Mouse (Mus musculus) granulocyte monocyte progenitor cell, adult 5-6 weeks (primary cell): ENCODE measurements around the gene Mroh8. TPM values are rescaled to one million over a fixed set of nuclear protein-coding genes. Genes with fewer than 3 reads are reported as not detected.

Experiments used
- total RNA-seq, 2 experiments: library from RNA; stranded (forward) in 1 of 2; stranded (reverse) in 1 of 2; fragments of 200-712, 200-1000 nt in 1 of 2; fragments of >200 nt in 1 of 2; fragmentation: Nextera tagmentation in 1 of 2; gene quantifications; 2 replicates each; pipeline ENCODE4 v1.2.3; 2014 to 2017

Mroh8 gene
- total RNA-seq, 2 experiments from 2014 or later, result 0.19 to 0.36 TPM

Other genes starting within 250 kb of the Mroh8 start
- gene Soga1, start 200.3 kb downstream of the Mroh8 start, total RNA-seq (2014; fragmentation: Nextera tagmentation), result 4.4 and 5.7 TPM in 2 replicates
- 2.5 TPM in 2 replicates for gene Soga1, start 200.3 kb downstream of the Mroh8 start, total RNA-seq (2017)
- not detected in 2 replicates for gene Tldc2, start 192.5 kb downstream of the Mroh8 start, total RNA-seq (2014; fragmentation: Nextera tagmentation)
- gene Tldc2, start 192.5 kb downstream of the Mroh8 start, total RNA-seq (2017), result not detected in 2 replicates
- gene Samhd1, start 144.3 kb downstream of the Mroh8 start, total RNA-seq (2014; fragmentation: Nextera tagmentation), result 65.3 and 71.3 TPM in 2 replicates
- 77.6 and 88.2 TPM in 2 replicates for gene Samhd1, start 144.3 kb downstream of the Mroh8 start, total RNA-seq (2017)
- gene Rbl1, start 75.0 kb downstream of the Mroh8 start, total RNA-seq (2014; fragmentation: Nextera tagmentation), result 58.6 and 76.1 TPM in 2 replicates
- 80.7 and 89.9 TPM in 2 replicates for gene Rbl1, start 75.0 kb downstream of the Mroh8 start, total RNA-seq (2017)
- 313 and 340 TPM in 2 replicates for gene Rpn2, start 532 bp downstream of the Mroh8 start, total RNA-seq (2014; fragmentation: Nextera tagmentation)
- 342 and 366 TPM in 2 replicates for gene Rpn2, start 532 bp downstream of the Mroh8 start, total RNA-seq (2017)
- gene Ghrh, start 68.0 kb upstream of the Mroh8 start, total RNA-seq (2014; fragmentation: Nextera tagmentation), result not detected in 2 replicates
- not detected in 2 replicates for gene Ghrh, start 68.0 kb upstream of the Mroh8 start, total RNA-seq (2017)
- gene Manbal, start 88.0 kb upstream of the Mroh8 start, total RNA-seq (2014; fragmentation: Nextera tagmentation), result 21.7 and 29.6 TPM in 2 replicates
- gene Manbal, start 88.0 kb upstream of the Mroh8 start, total RNA-seq (2017), result 6.9 and 7.1 TPM in 2 replicates
- gene Src, start 138.9 kb upstream of the Mroh8 start, total RNA-seq (2014; fragmentation: Nextera tagmentation), result 0.49 and 0.90 TPM in 2 replicates
- 0.22 TPM in 1 of 2 replicates, not detected in the other for gene Src, start 138.9 kb upstream of the Mroh8 start, total RNA-seq (2017)